In genomic region chr17:7079558-7079957, GRCm38 (mm10) we compare ENCODE assay signal across 13 mouse cellular contexts. TPM values are rescaled to one million over a fixed set of nuclear protein-coding genes. Genes with fewer than 3 reads are reported as not detected.
A peak's percentile ranks its signal among the peaks of the same experiment; 100 is the strongest.
DNase-seq lines count a peak whose midpoint lies in the region; ATAC-seq and TF ChIP-seq lines count a peak whose summit lies in the region.
"Not testable (repeated sequence)": the region's sequence is repeated elsewhere in the genome, so short reads cannot be mapped to it uniquely, and the experiment has no call there.
"Had no signal": no experiment of that assay in that cellular context is flagged by ENCODE, and none has a peak within 500 bp of the region (broad histone marks: within the 10 kb centered on the region; RNA-seq: fewer than 3 reads in every experiment).

No protein-coding gene starts in this region.

- H3K36me3 ChIP-seq in kidney, adult 2 months (ENCODE audit: control insufficient read depth, insufficient read depth, low read length), result not testable (repeated sequence)

- H3K4me3 ChIP-seq in kidney, adult 2 months (ENCODE audit: insufficient read depth, low read depth, low read length), result not testable (repeated sequence)

- ATAC-seq in granulocyte monocyte progenitor cell, adult 5-6 weeks (replicated peaks; ENCODE audit: poor library complexity, severe bottlenecking), result peak; percentile 31

- H3K27ac ChIP-seq in kidney, adult 2 months (ENCODE audit: insufficient read depth, low read depth, low read length), result not testable (repeated sequence)

- 0 out of 2 replicates have a peak, but pooled peaks have one; percentile 11 for TF ChIP-seq CTCF in kidney, adult 2 months (conservative IDR thresholded peaks at IDR 0.05; ENCODE audit: insufficient read depth, insufficient read length, low read depth, low read length)

- peak; percentile 50 for DNase-seq in adrenal gland, adult 2 months
- DNase-seq in cerebellum, postnatal 36 days, result peak; percentile 44 to 63
- peak; percentile 57 for DNase-seq in kidney, adult 2 months
- DNase-seq in layer of hippocampus, postnatal 14 days (ENCODE audit: low spot score in 2 of 2), result peak; percentile 51 to 74
- DNase-seq in lung, postnatal 10 days, result peak; percentile 78
- peak; percentile 58 to 75 for DNase-seq in right cerebral cortex, postnatal 10 days (ENCODE audit: low spot score in 2 of 2)
- peak; percentile 55 to 67 for DNase-seq in thymus, postnatal 36 days

- not testable (repeated sequence) for TF ChIP-seq POLR2A in kidney, adult 2 months (IDR thresholded peaks at IDR 0.05; ENCODE audit: low read depth, low read length)

- 0% methylated on average over 1 of the region's 4 CpGs for WGBS in kidney, adult 2 months

- not testable (repeated sequence) for H3K27me3 ChIP-seq in kidney, adult 2 months (replicated peaks; ENCODE audit: control insufficient read depth, insufficient read depth, low read length)

- H3K4me1 ChIP-seq in kidney, adult 2 months (ENCODE audit: control insufficient read depth, insufficient read depth, low read length), result not testable (repeated sequence)

RNA-seq across cellular contexts. Expression of gene Gm1604a, which starts 54.2 kb away (rescaled TPM):
- total RNA-seq in adrenal gland, adult 2 months (2021), result not detected
- polyA plus RNA-seq in adrenal gland, adult 2 months (2012; rRNA removed), result 0.28 TPM in 1 of 2 replicates, not detected in the other
- total RNA-seq in granulocyte monocyte progenitor cell, adult 5-6 weeks (2014; fragmentation: Nextera tagmentation), result 11.8 and 14.1 TPM in 2 replicates
- total RNA-seq in granulocyte monocyte progenitor cell, adult 5-6 weeks (2017), result 4.6 and 5.9 TPM in 2 replicates
- 0.14 and 0.30 TPM in 2 replicates for polyA plus RNA-seq in kidney, adult 2 months (2012; rRNA removed)
- total RNA-seq in layer of hippocampus, postnatal 14 days (2021), result under 1 TPM; 0.48 to 0.55 TPM
- total RNA-seq: liver, adult 2 months had no signal
- polyA plus RNA-seq: heart, embryonic 13.5 days; intestine, embryonic 15.5 days; liver, adult 2 months; midbrain, embryonic 13.5 days; stomach, embryonic 16.5 days had no signal
